Mouse (Mus musculus) erythroblast, embryonic 14.5 days (primary cell): ENCODE measurements around the gene Gm20547.

Experiments
- GATA1 ChIP-seq: IDR thresholded peaks from 2 replicates; pipeline ENCODE4 v1.6.1; 2012; ENCODE audit warnings: low read length, inconsistent platforms, mixed read lengths
- TAL1 ChIP-seq: IDR thresholded peaks from 3 replicates; pipeline ENCODE4 v1.6.1; 2012; ENCODE audit warnings: low read length, inconsistent platforms, mixed read lengths

DNA sequence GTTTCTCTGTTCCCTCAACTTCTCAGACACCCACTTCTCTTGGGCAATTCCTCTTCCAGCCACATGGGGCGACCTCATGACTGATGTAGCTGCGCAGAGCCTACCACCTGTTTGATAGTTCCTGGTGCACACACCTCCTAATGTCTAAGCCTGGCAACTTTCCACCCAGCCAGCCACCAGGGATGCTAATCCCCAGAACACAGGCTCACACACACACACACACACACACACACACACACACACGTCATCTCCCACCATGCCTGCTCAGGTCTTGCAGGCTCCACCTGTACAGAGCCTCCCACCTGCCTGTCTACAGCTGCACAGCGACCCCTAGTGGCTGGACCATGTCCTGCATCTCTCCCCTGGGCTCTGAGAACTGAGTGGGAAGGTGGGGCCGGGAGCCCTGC is 30.1 kb upstream of the Gm20547 start:
- no peak for TF ChIP-seq TAL1
- no peak for TF ChIP-seq GATA1
